Mouse (Mus musculus) liver, postnatal 0 days (tissue): ENCODE data around the gene Sec24c.

Source experiments
- CTCF ChIP-seq: sonication (generic); IDR thresholded peaks from 2 replicates; pipeline ENCODE4 v1.5.1; 2016; ENCODE audit warnings: antibody characterized with exemption, low read depth
- EP300 ChIP-seq: IDR thresholded peaks from 2 replicates; pipeline ENCODE4 v1.6.1; 2016; ENCODE audit warnings: antibody characterized with exemption, low read depth, mild to moderate bottlenecking

DNA sequence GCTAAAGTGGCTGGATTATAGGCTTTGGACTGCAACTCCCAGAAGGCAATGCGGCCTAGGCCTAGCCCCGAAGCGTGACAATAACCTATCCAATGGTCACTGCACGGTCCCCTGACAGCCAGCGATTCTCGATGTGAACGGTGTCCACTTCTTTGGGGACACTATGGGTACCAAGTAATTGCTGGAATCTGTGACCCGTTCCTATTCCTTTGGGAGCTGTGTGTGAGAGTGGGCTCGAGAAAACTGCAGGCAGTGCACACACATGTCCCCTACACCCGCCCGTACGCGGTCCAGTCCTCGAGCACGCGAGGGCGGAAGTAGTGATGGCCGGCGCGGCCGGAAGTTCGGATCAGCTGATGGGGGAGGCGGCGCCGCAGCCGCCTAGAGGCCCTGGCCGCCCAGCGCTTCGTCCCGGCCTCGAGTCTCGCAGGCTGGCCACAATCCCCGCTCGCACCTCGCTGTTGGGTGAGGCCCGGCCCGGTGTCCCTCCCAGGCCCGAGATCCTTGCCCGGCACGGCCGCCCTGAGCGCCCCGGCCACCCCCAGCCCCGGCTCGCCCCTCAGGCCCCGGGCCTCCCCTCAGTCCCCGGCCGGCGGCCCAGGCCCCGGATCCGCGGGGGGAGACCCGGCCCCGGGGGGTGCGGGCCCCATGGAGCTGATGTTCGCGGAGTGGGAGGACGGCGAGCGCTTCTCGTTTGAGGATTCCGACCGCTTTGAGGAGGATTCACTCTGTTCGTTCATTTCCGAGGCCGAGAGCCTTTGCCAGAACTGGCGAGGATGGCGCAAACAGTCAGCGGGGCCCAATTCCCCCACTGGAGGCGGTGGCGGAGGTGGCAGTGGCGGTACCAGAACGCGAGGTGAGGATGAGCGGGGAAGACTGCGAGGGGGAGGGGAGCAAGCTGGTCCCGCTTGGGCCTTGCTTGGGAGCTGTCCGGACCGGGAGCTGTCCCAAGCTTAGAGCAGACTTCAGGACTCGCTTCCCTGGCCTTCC, 33.4 kb downstream of the Sec24c start, which contains the start of gene Zswim8:
- TF ChIP-seq CTCF (no peak), EP300 (no peak)
